Mouse (Mus musculus): ENCODE measurements around the gene Traf3ip1. TPM values are rescaled to one million over a fixed set of nuclear protein-coding genes. Genes with fewer than 3 reads are reported as not detected.

The Traf3ip1 gene
- total RNA-seq, 2 experiments from 2014 or later = 0.51 to 1.3 TPM

DNA sequence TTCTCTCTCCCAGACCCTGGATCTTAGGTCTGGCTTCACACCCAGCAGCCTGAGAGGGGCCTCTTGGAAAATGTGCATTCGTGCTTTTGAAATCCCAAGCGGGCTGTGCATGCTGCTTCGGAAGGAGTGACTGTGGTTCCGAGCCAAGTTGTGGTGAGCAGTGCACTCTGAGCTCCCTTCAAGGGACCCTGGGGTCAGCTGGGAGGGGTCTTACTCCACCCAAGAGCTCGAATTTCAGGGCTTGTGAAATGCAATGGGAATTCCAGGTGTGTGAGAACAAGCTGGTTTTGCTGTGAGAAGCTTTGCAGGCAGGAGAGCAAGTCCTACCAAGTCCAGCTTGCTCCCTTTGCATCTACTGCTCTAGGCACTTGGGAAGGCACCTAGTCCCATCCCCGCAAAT lies 70.2 kb downstream of the Traf3ip1 start:
- no peak for ATAC-seq (replicated peaks; ENCODE audit: low FRiP score, poor library complexity, severe bottlenecking)

DNA sequence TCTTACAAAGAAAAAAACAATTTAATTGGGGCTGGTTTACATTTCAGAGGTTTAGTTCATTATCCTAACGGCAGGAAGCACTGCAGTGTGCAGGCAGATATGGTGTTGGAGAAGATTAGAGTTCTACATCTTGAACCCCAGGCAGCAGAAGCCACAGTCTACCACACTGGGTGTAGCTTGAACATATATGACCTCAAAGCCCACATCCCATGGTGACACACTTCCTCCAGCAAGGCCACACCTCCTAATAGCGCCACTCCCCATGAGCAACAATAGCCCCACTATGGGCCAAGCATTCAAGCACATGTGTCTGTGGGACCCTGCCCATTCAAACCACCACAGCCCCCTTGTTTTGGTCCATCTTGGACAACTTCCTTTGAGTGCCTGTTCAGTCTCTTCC lies 72.8 kb downstream of the Traf3ip1 start:
- ATAC-seq (replicated peaks; ENCODE audit: low FRiP score, poor library complexity, severe bottlenecking) = no peak

DNA sequence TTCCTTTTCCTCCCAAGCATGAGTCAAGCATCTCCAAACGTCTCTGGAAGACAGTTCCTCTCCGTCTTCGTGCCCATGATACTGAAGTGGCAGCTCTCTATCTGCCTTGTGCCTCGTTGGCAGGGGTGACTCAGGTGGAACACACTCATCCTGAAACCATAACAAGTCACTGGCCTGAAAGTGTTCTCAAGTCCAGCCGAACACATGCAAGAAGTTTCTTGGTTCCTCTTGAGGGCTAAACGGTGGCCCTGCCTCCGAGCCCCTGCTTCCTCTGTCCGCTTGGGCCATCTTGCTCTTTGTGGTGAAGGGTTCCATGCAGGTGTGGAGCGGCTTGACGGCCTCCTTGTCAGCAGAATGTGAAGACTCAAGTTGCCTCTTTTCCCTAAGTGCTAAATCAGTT lies 78.0 kb downstream of the Traf3ip1 start:
- ATAC-seq (replicated peaks; ENCODE audit: low FRiP score, poor library complexity, severe bottlenecking) = no peak

DNA sequence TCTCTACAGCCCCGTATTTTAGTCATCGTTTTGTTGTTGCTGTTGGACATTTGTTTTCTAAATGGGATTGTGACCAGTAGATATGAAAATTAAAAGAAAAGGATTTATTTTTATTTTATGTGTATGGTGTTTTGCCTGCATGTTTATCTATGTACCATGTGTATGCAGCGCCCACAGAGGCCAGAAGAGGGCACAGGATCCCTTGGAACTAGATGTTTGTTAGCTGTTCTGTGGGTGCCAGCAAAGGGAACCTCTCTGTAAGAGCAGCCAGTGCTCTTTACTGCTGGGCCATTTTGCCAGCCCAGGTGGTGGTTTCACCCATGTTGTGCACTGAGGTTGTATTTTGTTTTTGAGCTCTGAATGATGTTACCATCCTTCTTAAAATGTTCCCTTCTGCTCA lies 79.8 kb downstream of the Traf3ip1 start:
- peak; percentile 58 for ATAC-seq (replicated peaks; ENCODE audit: low FRiP score, poor library complexity, severe bottlenecking)

DNA sequence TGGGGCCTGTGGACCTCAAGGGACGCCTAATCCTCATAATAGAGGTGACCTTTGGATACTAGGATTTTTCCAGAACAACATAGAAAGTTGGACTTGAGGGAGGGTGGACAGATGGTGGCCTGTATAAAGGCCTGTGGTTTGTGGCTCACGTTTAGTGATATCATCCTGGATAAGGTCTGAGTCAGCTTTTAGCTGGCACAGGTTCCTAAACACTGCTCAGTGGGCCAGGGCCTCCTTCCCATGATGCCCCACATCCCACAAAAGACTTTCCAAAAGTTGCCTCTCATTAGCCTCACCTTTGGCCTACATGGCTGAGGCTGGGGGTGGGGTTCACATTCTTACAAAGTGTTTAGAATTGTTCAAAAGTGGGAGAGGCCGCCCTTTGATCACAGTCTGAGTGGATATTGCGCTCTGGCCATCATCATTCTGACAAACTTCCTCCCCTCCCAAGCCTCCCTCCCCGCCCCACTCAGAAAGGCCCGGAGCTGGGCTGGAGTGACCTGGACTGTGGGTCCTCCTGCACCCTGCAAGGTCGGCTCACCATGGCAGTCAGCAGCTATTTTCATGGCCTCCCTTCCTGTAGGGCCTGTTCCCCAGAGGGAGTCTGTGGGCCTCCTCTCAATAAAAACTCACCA lies 83.6 kb downstream of the Traf3ip1 start:
- ATAC-seq (replicated peaks; ENCODE audit: low FRiP score, poor library complexity, severe bottlenecking) = no peak

Other genes starting within 250 kb of the Traf3ip1 start
- 187 and 269 TPM in 2 replicates for gene Ube2f, start 244.3 kb upstream of the Traf3ip1 start, total RNA-seq (2015; ENCODE audit: low replicate concordance)
- 221 and 245 TPM in 2 replicates for gene Ube2f, start 244.3 kb upstream of the Traf3ip1 start, total RNA-seq (2017; ENCODE audit: low replicate concordance)
- gene Scly, start 196.3 kb upstream of the Traf3ip1 start, total RNA-seq (2015; ENCODE audit: low replicate concordance) = 6.9 and 15.3 TPM in 2 replicates
- 16.6 and 18.8 TPM in 2 replicates for gene Scly, start 196.3 kb upstream of the Traf3ip1 start, total RNA-seq (2017; ENCODE audit: low replicate concordance)
- not detected in 2 replicates for gene Espnl, start 172.6 kb upstream of the Traf3ip1 start, total RNA-seq (2015; ENCODE audit: low replicate concordance)
- gene Espnl, start 172.6 kb upstream of the Traf3ip1 start, total RNA-seq (2017; ENCODE audit: low replicate concordance) = 0.14 and 0.26 TPM in 2 replicates
- not detected in 2 replicates for gene Klhl30, start 143.6 kb upstream of the Traf3ip1 start, total RNA-seq (2015; ENCODE audit: low replicate concordance)
- gene Klhl30, start 143.6 kb upstream of the Traf3ip1 start, total RNA-seq (2017; ENCODE audit: low replicate concordance) = 0.51 and 0.56 TPM in 2 replicates
- 0.42 and 2.7 TPM in 2 replicates for gene Erfe, start 128.2 kb upstream of the Traf3ip1 start, total RNA-seq (2015; ENCODE audit: low replicate concordance)
- 0.70 TPM in 1 of 2 replicates, not detected in the other for gene Erfe, start 128.2 kb upstream of the Traf3ip1 start, total RNA-seq (2017; ENCODE audit: low replicate concordance)
- 32.6 and 82.0 TPM in 2 replicates for gene Ilkap, start 95.8 kb upstream of the Traf3ip1 start, total RNA-seq (2015; ENCODE audit: low replicate concordance)
- 55.6 and 70.8 TPM in 2 replicates for gene Ilkap, start 95.8 kb upstream of the Traf3ip1 start, total RNA-seq (2017; ENCODE audit: low replicate concordance)
- 2.5 and 4.8 TPM in 2 replicates for gene Hes6, start 80.6 kb upstream of the Traf3ip1 start, total RNA-seq (2015; ENCODE audit: low replicate concordance)
- 4.2 and 5.0 TPM in 2 replicates for gene Hes6, start 80.6 kb upstream of the Traf3ip1 start, total RNA-seq (2017; ENCODE audit: low replicate concordance)
- 1.9 and 2.7 TPM in 2 replicates for gene Per2, start 35.3 kb upstream of the Traf3ip1 start, total RNA-seq (2015; ENCODE audit: low replicate concordance)
- gene Per2, start 35.3 kb upstream of the Traf3ip1 start, total RNA-seq (2017; ENCODE audit: low replicate concordance) = 1.7 and 2.0 TPM in 2 replicates
- 106 and 120 TPM in 2 replicates for gene Asb1, start 45.9 kb downstream of the Traf3ip1 start, total RNA-seq (2015; ENCODE audit: low replicate concordance)
- gene Asb1, start 45.9 kb downstream of the Traf3ip1 start, total RNA-seq (2017; ENCODE audit: low replicate concordance) = 299 and 366 TPM in 2 replicates